Mouse (Mus musculus) cerebellum, postnatal 14 days (tissue): ENCODE measurements around the gene Arl6ip1.

ENCODE experiments used
- DNase-seq, 2 experiments: peaks; one replicate each; pipeline ENCODE4 v3.0.0; 2021; ENCODE audit warnings: mixed read lengths in 2 of 2

Gene Arl6ip1

DNA sequence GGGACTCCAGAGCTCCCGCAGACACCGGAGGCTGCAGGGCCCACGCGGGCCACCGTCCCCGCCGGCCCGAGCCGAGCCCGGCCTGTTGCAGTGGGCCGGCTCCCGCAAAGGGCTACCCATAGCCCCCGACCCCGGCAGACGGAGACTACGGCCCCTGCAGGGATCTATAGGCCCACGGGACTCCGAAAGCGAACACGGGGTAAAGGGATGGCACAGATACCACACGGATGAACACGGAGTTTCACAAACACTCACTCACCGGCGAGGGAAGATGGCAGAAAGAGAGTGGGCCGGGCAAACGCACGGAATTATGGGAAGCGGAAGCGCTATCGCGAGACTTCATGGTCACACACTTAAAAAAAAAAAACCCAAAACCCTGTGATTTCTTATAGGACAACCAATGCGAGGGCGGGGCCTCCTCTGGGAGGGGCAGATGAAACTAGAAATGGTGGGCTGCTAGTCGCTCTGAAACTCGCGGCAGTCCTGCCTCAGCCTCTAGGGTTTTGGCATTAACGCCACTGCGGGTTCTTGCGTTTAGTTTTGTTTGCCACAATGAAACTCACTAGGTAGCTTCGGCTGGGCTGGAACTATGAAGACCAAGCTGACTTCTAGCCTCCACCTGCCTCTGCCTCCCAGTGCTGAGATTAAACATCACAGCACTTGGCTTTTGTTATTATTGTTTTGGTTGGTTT is 13.4 kb downstream of the Arl6ip1 start, which contains the start of gene Rps15a:
Rps15a (minus strand) TSS at position 312 of the 692 bp plus-strand sequence.
- DNase-seq: peak; percentile 94 to 96

DNA sequence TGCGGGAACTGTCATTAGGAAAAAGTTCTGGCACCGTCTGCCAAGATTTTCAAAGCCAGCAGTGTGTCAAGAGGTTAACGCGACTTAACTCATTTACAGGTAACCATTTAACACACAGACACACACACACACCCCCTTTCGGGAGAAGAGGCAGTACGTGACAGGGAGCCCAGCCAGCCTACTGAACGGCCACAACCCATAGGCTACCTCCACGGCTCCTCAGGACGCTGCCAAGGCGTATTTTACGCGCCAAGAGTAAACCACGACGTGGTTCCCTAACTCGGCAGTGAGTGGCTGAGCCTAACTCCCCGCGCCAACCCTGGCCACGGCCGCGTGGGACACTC is 14.0 kb downstream of the Arl6ip1 start:
- no peak for DNase-seq

DNA sequence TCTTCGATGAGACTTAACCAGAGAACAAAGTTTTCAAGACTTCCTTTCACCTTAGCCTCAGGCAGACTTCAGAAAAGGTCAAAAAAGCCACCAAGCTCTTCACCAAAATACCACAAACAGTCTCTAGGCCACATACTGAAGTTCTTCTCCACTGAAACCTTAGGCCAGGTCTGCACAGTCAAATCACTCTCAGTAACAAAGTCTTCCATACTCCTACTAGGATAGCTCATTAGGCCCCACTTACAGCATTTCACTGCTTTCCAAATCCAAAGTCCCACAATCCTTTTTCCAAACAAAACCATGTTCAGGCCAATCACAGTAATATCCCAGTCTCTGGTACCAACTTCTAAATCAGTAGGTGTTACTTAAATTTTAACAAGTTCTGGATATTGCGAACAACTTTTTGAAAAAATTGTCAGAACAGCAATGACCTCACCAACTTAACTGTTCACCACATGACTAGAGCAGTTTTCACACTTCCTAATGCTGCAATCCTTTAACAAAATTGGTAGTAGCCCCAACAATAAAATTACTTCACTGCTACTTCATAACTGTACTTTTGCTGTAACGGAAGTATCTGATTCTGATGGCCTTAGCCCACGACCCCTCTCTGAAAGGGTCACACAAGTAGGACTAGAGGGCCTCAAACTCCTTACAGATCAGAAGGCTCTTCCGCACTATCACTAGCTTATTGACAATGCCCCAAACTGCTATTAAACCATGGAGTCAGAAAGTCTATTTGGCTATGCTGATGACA is 15.7 kb downstream of the Arl6ip1 start:
- DNase-seq: no peak

DNA sequence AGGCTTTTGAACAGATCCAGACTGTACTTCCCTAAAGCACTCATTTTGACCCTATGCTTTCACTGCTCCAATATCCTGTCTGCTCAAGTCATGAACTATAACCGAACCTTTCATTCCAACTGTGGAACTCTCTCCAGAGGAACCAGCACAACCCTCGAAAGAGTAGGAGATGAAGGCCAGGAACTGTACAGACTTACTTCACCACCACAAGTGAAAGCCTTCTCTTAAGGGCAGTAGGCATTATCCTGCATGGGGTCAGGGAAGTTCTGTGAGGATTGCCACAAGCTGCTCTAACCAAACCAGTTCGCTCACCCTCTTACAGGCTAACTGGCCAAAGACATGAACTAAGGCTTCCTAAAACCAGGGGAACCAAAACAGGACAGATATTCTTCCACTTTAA is 18.3 kb downstream of the Arl6ip1 start:
- DNase-seq: no peak

DNA sequence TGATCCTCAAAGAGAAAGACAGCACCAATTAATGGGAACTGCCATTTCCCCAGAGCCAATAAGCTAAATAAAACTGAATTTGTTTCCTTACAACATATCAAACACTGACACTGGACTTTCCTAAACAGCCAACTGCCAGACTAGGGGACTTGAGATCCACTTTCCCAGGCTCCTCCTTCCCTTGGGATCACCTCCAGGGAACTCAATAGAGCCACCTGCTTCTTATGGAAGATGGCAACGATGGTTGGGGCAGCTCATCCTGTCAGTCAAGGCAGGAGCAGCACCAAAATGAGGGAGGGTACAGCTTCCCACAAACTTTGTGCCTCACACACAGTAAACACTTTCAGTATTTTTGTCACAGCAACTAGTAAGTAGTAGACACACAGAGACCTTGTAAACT is 21.8 kb downstream of the Arl6ip1 start:
- DNase-seq: no peak

DNA sequence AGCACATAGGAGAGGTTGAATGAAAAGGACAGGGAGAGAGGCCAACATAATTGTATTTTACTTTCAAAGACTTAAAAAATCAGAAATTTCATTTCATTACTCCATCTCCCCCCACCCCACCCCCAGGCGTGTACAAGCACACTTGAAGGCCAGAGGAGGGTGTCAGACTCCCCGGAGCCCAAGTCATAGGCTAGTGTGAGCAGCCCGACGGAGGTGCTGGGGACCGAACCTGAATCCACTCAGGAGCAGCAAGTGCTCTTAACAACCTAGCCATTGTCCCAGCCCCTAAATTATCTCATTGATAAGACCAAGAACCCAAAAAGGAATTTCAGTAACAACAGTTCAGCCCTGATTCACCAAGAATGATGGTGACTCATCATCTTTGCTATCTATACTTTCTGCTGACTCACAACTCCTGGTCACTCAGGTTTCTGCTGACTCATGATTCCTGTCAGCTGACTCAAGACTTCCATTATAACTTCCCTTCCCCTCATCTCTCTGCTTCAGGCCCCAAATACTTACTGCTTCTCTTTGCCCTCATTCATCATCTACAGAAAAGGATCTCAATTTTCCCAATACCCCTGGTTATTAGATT is 24.9 kb downstream of the Arl6ip1 start:
- no peak for DNase-seq

DNA sequence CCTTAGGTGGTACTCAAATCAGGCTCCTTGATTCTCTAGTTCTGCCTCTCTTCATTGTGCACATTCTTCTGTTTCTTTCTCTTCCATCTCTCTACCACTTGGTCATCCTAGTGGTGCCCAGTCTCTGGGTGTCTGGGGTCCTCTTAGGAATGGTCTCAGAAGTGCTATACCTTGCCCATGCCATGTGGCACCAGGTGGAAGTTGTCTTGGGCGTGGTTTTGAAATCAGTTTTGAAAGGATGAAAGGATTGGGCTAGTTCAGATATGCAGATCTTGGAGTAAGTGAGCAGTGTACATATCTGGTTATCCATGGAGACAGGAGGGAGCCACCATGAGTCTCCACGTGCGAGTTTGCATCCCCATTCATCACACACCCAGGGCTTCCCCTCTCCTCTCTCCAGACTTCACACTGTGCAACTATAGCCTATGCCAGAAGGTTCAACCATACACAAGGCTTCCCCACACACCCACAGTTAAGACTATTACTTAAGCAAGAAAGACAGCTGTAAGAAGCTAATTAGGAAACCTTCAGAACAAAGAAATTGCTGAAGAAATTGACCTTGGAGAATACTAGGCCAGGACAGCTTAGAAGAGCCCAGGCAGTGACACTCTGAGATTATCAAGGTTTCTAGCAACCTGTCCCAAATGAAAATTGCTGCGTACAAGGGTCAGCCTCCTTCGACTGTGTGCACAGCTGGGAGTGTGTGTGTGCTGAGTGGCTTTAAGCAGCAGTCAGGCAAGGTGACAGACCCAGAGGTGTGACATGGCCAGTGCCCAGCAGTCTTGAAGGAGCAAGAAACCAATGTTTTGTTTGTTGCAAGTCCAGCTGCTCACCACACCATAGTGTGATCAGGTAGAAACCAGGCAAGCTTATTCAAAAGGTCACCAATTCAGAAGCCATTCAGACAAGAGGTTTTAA is 25.7 kb downstream of the Arl6ip1 start:
- no peak for DNase-seq

DNA sequence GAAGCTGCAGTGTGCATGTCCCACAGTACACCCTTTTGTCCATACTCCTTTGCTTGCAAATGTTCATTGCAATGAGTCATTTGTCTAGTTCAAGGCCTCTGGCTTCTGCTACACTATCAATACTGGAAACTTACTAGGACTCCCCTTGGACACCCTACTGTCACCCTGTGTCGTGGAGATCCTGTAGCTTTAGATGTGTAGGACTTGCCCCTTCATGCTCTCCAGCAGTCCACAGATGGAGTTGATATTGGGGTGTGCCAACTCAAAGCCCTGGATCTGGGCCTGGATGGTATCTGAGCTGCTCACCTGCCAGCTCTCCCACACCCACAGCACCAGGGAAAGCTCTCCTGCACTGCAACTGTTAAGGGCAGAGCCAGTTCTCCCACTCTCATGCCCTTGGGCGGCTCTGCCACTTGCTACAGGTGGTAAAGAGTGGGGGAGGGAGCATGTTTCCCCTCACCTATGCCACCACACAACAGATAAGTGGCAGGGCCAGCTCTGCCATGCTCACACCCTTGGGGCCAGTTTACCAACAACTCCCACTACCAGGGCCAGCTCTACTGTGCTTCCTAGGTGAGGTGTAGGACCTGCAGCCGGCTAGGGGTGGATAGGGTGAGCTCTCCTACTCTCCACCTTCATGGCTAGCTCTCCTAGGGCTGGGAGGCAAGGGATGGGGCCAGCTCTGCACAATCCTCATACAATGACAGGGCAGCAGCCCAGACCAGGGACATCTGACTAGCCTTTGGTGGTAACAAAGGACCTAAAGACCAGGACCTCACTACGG is 26.6 kb downstream of the Arl6ip1 start:
- DNase-seq: no peak

DNA sequence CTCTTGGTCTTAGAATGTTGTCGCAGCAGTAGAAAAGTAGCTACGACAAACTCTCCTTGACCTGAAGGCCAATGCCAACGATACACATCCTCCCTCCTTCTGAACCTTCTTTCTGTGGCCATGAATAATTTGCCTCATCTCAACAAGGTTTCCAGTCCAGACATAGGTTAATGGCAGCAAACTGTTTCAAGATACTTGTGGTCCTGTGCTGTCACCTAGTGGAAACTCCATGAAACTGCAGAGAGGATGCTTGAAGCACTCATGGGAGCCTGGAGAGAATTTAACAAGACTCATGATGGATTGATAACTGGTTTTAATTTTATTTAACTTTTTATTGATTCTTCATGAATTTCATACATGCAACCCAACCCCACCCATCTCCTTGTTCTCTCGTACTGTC is 27.2 kb downstream of the Arl6ip1 start:
- DNase-seq: peak; percentile 55 to 67

DNA sequence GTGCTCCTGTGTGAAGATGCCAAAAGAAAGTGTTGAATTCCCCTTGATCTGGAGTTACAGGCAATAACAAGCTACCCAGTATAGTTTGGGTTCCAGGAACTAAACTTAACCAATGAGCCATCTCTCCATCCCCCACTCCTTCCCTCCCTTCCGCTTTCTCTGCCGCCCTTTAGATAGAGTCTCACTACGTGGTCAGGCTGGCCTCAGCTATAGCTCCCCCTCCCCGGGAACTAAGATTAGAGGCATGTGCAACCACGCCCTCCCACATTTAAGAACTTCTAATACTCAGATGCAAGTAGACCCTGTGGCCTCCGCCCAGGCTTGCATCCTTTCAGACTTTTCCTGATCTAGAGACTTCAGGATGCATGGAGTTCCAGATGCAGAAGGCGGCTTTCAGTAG is 31.8 kb downstream of the Arl6ip1 start:
- no peak for DNase-seq

DNA sequence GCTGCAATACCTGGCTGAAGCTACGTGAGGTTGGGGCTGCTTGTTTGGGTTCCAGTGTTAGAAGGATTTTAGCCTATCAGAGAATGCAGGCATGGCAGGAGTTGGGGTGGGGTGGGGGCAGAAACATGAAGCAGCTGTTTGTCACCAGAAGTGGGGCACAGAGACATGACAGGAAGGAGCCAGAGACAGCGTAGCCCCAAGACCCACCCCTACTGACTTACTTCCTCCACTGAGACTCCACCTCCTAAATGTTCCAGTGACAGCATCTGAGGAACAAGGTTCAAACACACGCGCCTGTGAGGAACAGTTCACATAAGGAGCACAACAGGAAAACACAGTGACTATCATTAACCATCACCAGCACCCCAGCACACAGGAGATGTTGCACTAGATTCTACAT is 49.5 kb downstream of the Arl6ip1 start:
- no peak for DNase-seq

DNA sequence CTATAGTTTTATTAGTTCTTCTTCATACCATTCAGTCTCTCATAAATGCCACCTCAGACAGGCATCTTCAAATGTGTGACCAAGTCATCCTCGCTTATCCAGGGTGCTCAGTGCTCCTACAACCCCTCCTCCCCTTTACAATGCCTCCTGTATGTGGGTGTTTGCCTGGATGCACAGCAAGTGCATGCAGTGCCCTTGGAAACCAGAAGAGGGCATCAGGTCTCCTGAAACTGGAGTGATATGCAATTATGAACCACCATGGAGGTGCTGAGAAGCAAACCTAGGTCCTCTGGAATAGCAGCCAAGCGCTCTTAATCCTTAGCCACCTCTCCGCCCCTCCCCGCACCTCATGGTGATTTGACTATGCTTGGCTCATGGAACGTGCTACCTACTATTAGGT is 50.4 kb downstream of the Arl6ip1 start:
- DNase-seq: no peak
